Mouse (Mus musculus) activated CD4-positive, CD25-positive, alpha-beta regulatory T cell, adult 9 weeks (primary cell): Measurements from ENCODE around the gene Pdgfb. TPM values are rescaled to one million over a fixed set of nuclear protein-coding genes. Genes with fewer than 3 reads are reported as not detected.

Experiments used
- polyA plus RNA-seq: library from polyadenylated mRNA; unstranded; fragments of 100-300 nt; shearing (Covaris generic); gene quantifications from one replicate; pipeline ENCODE4 v1.2.1, GENCODE M21; 2017

The Pdgfb gene
- 1.4 TPM for polyA plus RNA-seq

GRCm38 (mm10) chr15:80014321-80015210 is at the start of gene Pdgfb:
Pdgfb (minus strand) TSS chr15:80014977.

GRCm38 (mm10) chr15:79970940-79971339 is 43.8 kb downstream of the Pdgfb start, which contains the start of gene Cbx7:
Cbx7 (minus strand) TSS chr15:79971119.

Other genes with a start within 250 kb of the Pdgfb start
- 12.3 TPM for gene Dnal4, start 237.1 kb downstream of the Pdgfb start, polyA plus RNA-seq
- gene Nptxr, start 210.2 kb downstream of the Pdgfb start, polyA plus RNA-seq: not detected
- gene Npcd, start 180.7 kb downstream of the Pdgfb start, polyA plus RNA-seq: not detected
- 59.4 TPM for gene Cbx6, start 180.3 kb downstream of the Pdgfb start, polyA plus RNA-seq
- 520 TPM for gene Apobec3, start 123.3 kb downstream of the Pdgfb start, polyA plus RNA-seq
- 58.9 TPM for gene Cbx7, start 43.9 kb downstream of the Pdgfb start, polyA plus RNA-seq
- 0.27 TPM for gene Syngr1, start 76.4 kb upstream of the Pdgfb start, polyA plus RNA-seq
- 1,708 TPM for gene Rpl3, start 76.9 kb upstream of the Pdgfb start, polyA plus RNA-seq
- gene Tab1, start 118.2 kb upstream of the Pdgfb start, polyA plus RNA-seq: 22.9 TPM
- gene Mgat3, start 158.7 kb upstream of the Pdgfb start, polyA plus RNA-seq: not detected
- 36.6 TPM for gene Mief1, start 219.0 kb upstream of the Pdgfb start, polyA plus RNA-seq
- not detected for gene AC140267.1, start 220.9 kb upstream of the Pdgfb start, polyA plus RNA-seq
- gene Atf4, start 240.2 kb upstream of the Pdgfb start, polyA plus RNA-seq: 120 TPM
- 30.1 TPM for gene Rps19bp1, start 249.3 kb upstream of the Pdgfb start, polyA plus RNA-seq